Mouse (Mus musculus): ENCODE data around the gene Kctd8.

Kctd8 gene

GRCm38 (mm10) chr5:69159897-69160509 is 181.5 kb downstream of the Kctd8 start:
- DNase-seq (ENCODE audit: low read depth, low spot score), result no peak

GRCm38 (mm10) chr5:69156489-69156888 is 185.0 kb downstream of the Kctd8 start:
- no peak for DNase-seq (ENCODE audit: low read depth, low spot score)

DNA sequence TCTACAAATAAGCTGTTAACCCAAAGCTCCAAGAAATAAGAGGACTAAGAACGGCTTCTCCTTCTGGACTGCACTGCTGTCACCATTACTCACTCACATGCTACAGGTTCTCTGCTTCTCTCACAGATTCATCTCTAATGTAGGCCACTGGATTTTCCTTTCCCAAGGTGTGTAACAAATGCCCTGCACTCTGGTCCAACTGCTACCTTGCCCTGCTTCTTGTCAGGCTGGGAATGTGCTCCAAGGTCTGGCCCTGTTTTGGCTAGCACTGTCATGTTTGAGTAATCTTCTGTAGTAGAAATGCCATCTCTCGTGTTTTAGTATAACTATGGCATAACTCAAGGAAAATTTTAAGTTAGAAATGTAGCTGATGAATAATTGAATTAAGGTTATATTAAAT is 195.7 kb downstream of the Kctd8 start:
- no peak for DNase-seq (ENCODE audit: low read depth, low spot score)

DNA sequence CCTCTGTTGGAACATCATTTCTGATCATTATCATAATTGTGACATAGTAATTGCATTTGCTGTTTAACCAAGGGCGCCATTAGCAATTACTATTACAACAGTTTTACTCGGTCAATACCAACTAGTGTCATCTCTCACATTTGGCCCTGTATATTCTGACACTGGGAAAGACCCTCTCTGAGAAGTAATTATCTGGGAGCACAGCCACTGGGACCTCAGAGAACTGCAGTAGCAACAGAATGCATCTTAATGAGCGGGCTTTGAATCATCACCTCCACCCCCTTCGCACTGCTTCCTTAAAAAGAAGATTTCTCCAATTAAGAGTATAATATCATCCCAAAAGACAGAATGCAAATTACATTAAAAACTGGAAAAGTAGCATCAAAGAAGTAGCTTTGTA is 200.4 kb downstream of the Kctd8 start:
- DNase-seq (ENCODE audit: low read depth, low spot score), result no peak

DNA sequence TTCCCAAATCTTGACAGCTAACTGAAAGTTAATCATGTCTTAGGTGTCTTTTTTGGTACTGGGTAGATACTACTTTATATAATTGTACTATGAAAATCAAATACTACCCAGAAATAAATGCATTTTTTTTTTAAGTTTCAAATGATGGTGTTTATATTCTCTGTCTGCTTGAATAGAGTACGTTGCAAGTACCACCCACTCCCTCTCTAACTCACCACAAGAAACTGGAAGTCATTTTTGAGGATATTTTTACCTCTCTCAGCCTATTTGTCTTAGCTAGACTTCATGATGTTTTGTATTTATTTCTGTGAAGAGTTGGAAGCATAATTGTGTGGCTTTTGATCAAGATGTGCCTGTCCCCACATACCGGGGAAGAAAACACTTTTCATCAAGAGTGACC is 232.8 kb downstream of the Kctd8 start:
- DNase-seq (ENCODE audit: low read depth, low spot score), result peak; percentile 23

- DNase-seq (ENCODE audit: low read depth, low spot score), result peak; percentile 26
Measured at GRCm38 (mm10) chr5:69088912-69089311, 252.6 kb downstream of the Kctd8 start.
